Comparison of ENCODE assay signal across 8 mouse cellular contexts in the genomic region with DNA sequence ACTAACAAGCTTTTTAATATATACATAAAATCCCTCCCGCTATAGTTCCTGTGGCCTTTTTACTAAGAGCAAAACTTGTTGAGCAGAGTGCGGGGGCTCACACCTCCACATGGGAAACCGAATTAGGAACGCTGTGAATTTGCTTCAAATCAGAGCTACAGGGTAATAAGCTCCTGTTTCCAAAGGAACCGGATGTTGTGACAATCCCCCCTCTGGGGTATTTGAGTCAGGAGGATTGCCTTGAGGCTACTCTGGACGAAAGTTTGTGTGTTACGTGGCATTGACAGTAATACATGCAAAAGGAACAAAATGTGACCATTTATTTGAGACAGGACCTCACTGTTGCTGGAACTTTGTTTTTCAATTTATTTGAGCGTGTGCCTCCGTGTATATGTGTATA. TPM values are rescaled to one million over a fixed set of nuclear protein-coding genes. Genes with fewer than 3 reads are reported as not detected.
DNase-seq lines count a peak whose midpoint lies in the region; ATAC-seq lines count a peak whose summit lies in the region.

No protein-coding gene starts in this region.

- ATAC-seq in erythroblast, adult 5-6 weeks (replicated peaks; ENCODE audit: low FRiP score, poor library complexity, severe bottlenecking), result no peak
- no peak for ATAC-seq in liver, embryonic 13.5 days (ENCODE audit: low read depth)
- ATAC-seq in CD4-positive, CD25-positive, alpha-beta regulatory T cell, adult 4 months, result no peak

- peaks cover 73% of the 10 kb centered on the region for H3K36me3 ChIP-seq in erythroblast, embryonic 14.5 days (ENCODE audit: control insufficient read depth)
- peaks cover 50% of the 10 kb centered on the region for H3K36me3 ChIP-seq in liver, embryonic 13.5 days

- WGBS in liver, embryonic 13.5 days (ENCODE audit: insufficient replicate concordance), result 17% methylated on average over 9 of the region's 9 CpGs

- H3K9me3 ChIP-seq in erythroblast, embryonic 14.5 days (ENCODE audit: control insufficient read depth, low read length), result no peaks in the 10 kb centered on the region
- no peaks in the 10 kb centered on the region for H3K9me3 ChIP-seq in liver, embryonic 13.5 days (replicated peaks)

- peak overlapping the region; percentile 94 for H3K4me2 ChIP-seq in liver, embryonic 13.5 days

- H3K4me1 ChIP-seq in erythroblast, embryonic 14.5 days (ENCODE audit: control insufficient read depth), result peaks cover 67% of the 10 kb centered on the region
- H3K4me1 ChIP-seq in liver, embryonic 13.5 days (replicated peaks), result peaks cover 66% of the 10 kb centered on the region

- peak; percentile 29 for DNase-seq in thymus, postnatal 14 days
- no peak for DNase-seq in thymus, adult 18-20 months
- DNase-seq in liver, embryonic 13.5 days, result no peak
- no peak for DNase-seq in right cerebral cortex, postnatal 14 days
- DNase-seq in adrenal gland, postnatal 14 days, result no peak

- H3K9ac ChIP-seq in liver, embryonic 13.5 days, result peak overlapping the region; percentile 97

- no peaks in the 10 kb centered on the region for H3K27me3 ChIP-seq in erythroblast, embryonic 14.5 days (ENCODE audit: control insufficient read depth)
- H3K27me3 ChIP-seq in liver, embryonic 13.5 days, result no peaks in the 10 kb centered on the region

- H3K4me3 ChIP-seq in erythroblast, embryonic 14.5 days (replicated peaks), result peak overlapping the region; percentile 79
- peak overlapping the region; percentile 90 for H3K4me3 ChIP-seq in liver, embryonic 13.5 days (replicated peaks)

- H3K27ac ChIP-seq in liver, embryonic 13.5 days, result peak overlapping the region; percentile 99

RNA-seq across cellular contexts. Expression of a gene that starts 1.1 kb away (rescaled TPM):
- 20.5 and 20.7 TPM in 2 replicates for polyA plus RNA-seq in erythroblast, embryonic 14.5 days (2012)
- total RNA-seq in erythroblast, adult 5-6 weeks (2015; ENCODE audit: low replicate concordance), result 12.9 and 25.7 TPM in 2 replicates
- 15.6 and 19.5 TPM in 2 replicates for total RNA-seq in erythroblast, adult 5-6 weeks (2017; ENCODE audit: low replicate concordance)
- polyA plus RNA-seq in liver, embryonic 13.5 days (2015; fragmentation: Nextera tagmentation; extraction: Ambion mirVana), result 54.5 and 59.6 TPM in 2 replicates
- polyA plus RNA-seq in CD4-positive, CD25-positive, alpha-beta regulatory T cell, adult 4 months (2017; shearing (Covaris generic)), result 10 to 100 TPM; 44.9 to 62.3 TPM
- 28.5 and 38.3 TPM in 2 replicates for total RNA-seq in adrenal gland, postnatal 14 days (2021)

RNA-seq across cellular contexts. Expression of a gene that starts 1.3 kb away (rescaled TPM):
- 33.6 and 58.0 TPM in 2 replicates for polyA plus RNA-seq in erythroblast, embryonic 14.5 days (2012)
- total RNA-seq in erythroblast, adult 5-6 weeks (2015; ENCODE audit: low replicate concordance), result 130 and 150 TPM in 2 replicates
- total RNA-seq in erythroblast, adult 5-6 weeks (2017; ENCODE audit: low replicate concordance), result 47.5 and 77.4 TPM in 2 replicates
- 334 and 348 TPM in 2 replicates for polyA plus RNA-seq in liver, embryonic 13.5 days (2015; fragmentation: Nextera tagmentation; extraction: Ambion mirVana)
- polyA plus RNA-seq in CD4-positive, CD25-positive, alpha-beta regulatory T cell, adult 4 months (2017; shearing (Covaris generic)), result 100 to 1,000 TPM; 408 to 507 TPM
- total RNA-seq in adrenal gland, postnatal 14 days (2021), result 340 and 372 TPM in 2 replicates

RNA-seq across cellular contexts. Expression of a gene that starts 42.6 kb away (rescaled TPM):
- polyA plus RNA-seq in erythroblast, embryonic 14.5 days (2012), result 76.6 and 87.5 TPM in 2 replicates
- total RNA-seq in erythroblast, adult 5-6 weeks (2015; ENCODE audit: low replicate concordance), result 49.8 and 57.9 TPM in 2 replicates
- total RNA-seq in erythroblast, adult 5-6 weeks (2017; ENCODE audit: low replicate concordance), result 59.0 and 89.2 TPM in 2 replicates
- 268 and 288 TPM in 2 replicates for polyA plus RNA-seq in liver, embryonic 13.5 days (2015; fragmentation: Nextera tagmentation; extraction: Ambion mirVana)
- polyA plus RNA-seq in CD4-positive, CD25-positive, alpha-beta regulatory T cell, adult 4 months (2017; shearing (Covaris generic)), result 100 to 1,000 TPM; 277 to 291 TPM
- total RNA-seq in adrenal gland, postnatal 14 days (2021), result 328 TPM in 2 replicates

RNA-seq across cellular contexts. Expression of a gene that starts 43.4 kb away (rescaled TPM):
- polyA plus RNA-seq in erythroblast, embryonic 14.5 days (2012), result 7.9 and 10.0 TPM in 2 replicates
- 4.4 and 16.7 TPM in 2 replicates for total RNA-seq in erythroblast, adult 5-6 weeks (2015; ENCODE audit: low replicate concordance)
- 5.2 and 8.6 TPM in 2 replicates for total RNA-seq in erythroblast, adult 5-6 weeks (2017; ENCODE audit: low replicate concordance)
- polyA plus RNA-seq in liver, embryonic 13.5 days (2015; fragmentation: Nextera tagmentation; extraction: Ambion mirVana), result 61.3 and 64.3 TPM in 2 replicates
- 10 to 100 TPM; 14.8 to 21.9 TPM for polyA plus RNA-seq in CD4-positive, CD25-positive, alpha-beta regulatory T cell, adult 4 months (2017; shearing (Covaris generic))
- total RNA-seq in adrenal gland, postnatal 14 days (2021), result 39.6 and 47.5 TPM in 2 replicates

RNA-seq across cellular contexts. Expression of a gene that starts 57.4 kb away (rescaled TPM):
- polyA plus RNA-seq in erythroblast, embryonic 14.5 days (2012), result 0.01 and 0.02 TPM in 2 replicates
- 0.21 TPM in 1 of 2 replicates, not detected in the other for total RNA-seq in erythroblast, adult 5-6 weeks (2015; ENCODE audit: low replicate concordance)
- 0.56 and 0.60 TPM in 2 replicates for total RNA-seq in erythroblast, adult 5-6 weeks (2017; ENCODE audit: low replicate concordance)
- 0.06 and 0.32 TPM in 2 replicates for polyA plus RNA-seq in liver, embryonic 13.5 days (2015; fragmentation: Nextera tagmentation; extraction: Ambion mirVana)
- polyA plus RNA-seq in CD4-positive, CD25-positive, alpha-beta regulatory T cell, adult 4 months (2017; shearing (Covaris generic)), result 1 to 10 TPM; 1.2 TPM
- 0.98 and 1.4 TPM in 2 replicates for total RNA-seq in adrenal gland, postnatal 14 days (2021)
